Mouse (Mus musculus) embryo, embryonic 9.5 days (tissue): Measurements from ENCODE around the gene 2010109A12Rik.

Source experiments
- DNase-seq: peaks from one replicate; pipeline ENCODE4 v3.0.0-alpha.2; 2017; ENCODE audit errors: extremely low spot score

Gene 2010109A12Rik

GRCm38 (mm10) chr5:93206109-93207005 lies at the start of gene 2010109A12Rik, which contains the start of gene Ccni:
2010109A12Rik (plus strand) TSS chr5:93206518.
Ccni (minus strand) TSS chr5:93206495.
- peak; percentile 95 for DNase-seq

GRCm38 (mm10) chr5:93163541-93163940 lies 42.8 kb upstream of the 2010109A12Rik start:
- peak; percentile 36 for DNase-seq

- DNase-seq, result no peak
Observed at GRCm38 (mm10) chr5:93167919-93168516, 38.3 kb upstream of the 2010109A12Rik start.

- no peak for DNase-seq
Observed at GRCm38 (mm10) chr5:93168654-93169053, 37.7 kb upstream of the 2010109A12Rik start.

DNA sequence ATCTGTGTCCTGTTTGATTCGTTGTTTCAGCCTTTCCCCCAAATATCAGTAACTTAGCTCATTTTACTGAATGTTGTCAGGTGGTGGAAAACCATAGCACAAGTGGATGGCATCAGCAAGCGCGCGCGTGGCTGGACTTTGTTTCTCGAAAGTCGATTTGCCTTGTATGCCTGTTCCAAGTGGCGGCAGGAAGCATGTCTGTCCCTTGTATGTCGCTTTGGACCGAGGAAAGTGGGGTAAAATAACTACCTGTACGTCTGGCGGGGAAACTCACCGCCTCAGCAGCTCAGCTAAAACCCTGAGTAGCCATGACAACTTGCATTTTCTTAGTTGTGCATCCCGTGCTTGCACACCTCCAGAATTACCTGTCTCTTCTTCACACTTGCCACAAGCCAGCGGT lies 34.9 kb upstream of the 2010109A12Rik start:
- DNase-seq, result no peak

- no peak for DNase-seq
Observed at GRCm38 (mm10) chr5:93172536-93172935, 33.8 kb upstream of the 2010109A12Rik start.

- no peak for DNase-seq
Observed at GRCm38 (mm10) chr5:93174675-93175074, 31.6 kb upstream of the 2010109A12Rik start.

DNA sequence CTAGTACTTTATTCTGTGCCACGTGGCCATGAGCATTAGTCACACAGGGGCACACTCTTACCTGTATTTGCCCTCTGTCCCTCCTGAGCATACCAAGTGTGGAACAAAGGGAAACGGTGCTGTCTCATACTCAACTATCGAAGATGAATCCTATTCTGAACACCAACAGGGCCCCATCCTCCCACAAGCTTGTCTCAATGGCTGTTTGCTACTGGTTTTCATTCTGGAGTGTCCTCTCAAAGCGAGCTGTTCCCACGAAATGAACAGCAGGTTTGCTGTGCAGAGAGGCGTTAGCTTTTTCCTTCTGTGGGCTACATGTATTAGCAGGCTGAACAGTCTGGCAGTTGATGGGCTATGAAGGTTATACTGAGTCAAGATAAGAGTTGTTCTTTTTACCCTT lies 27.7 kb upstream of the 2010109A12Rik start:
- DNase-seq, result no peak

GRCm38 (mm10) chr5:93180252-93180651 lies 26.1 kb upstream of the 2010109A12Rik start:
- no peak for DNase-seq

- DNase-seq, result no peak
Observed at GRCm38 (mm10) chr5:93183311-93183710, 23.0 kb upstream of the 2010109A12Rik start.

DNA sequence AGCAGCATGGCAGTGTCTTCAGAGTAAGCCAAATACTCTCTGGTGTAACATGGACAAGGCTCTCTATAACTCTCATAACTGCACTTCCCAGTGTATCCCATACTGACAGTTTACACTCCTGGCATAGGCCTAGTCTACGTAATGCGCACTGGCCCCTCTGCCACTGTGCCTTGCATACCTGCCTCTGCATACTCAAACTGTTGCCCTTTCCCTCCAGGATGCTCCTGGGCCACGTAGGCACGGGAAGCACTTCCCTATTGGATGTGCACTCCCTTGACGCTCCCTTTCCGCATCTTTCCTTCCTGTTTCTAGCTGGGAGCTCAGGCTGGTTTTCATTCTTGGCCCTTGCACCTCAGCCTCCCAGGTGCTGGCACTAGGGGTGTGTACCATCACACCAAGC lies 21.8 kb upstream of the 2010109A12Rik start:
- DNase-seq, result no peak

DNA sequence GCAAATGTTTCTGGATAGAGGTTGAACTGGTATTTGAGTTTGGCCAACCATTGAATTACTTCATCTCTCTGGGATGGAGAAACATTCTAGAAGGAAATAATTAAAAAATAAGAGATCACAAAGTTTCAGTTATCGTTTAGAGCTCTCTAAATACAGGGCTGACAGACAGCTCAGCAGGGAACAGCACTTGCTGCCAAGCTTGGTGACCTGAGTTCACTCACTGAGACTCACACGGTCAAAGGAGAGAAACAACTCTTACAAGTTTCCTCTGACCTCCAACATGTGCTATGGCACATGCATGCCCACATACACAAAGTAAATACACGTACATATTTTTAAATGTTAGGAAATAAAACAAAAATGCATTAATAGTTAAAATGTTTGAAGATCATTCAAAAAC lies 16.7 kb upstream of the 2010109A12Rik start:
- DNase-seq, result no peak

- no peak for DNase-seq
Observed at GRCm38 (mm10) chr5:93190428-93190827, 15.9 kb upstream of the 2010109A12Rik start.

DNA sequence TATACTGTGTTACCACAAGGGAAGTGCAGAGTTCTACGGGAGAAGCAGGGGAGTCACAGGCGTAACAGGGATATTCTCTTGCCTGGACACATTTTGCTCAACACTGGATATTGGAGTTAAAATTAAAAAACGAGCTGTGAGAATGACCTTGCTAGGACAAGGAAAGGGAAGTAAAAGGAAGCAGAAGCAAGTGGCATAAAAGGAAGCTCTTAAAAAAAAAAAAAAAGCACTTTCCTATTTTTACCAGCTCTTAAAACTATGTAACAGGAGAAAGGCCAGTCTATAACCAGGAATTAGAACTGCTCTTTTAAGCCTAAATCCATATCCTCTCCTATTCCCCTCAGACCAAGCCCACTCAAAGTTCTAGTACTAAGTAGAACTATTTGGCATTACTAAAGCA lies 8.1 kb upstream of the 2010109A12Rik start:
- DNase-seq, result no peak

DNA sequence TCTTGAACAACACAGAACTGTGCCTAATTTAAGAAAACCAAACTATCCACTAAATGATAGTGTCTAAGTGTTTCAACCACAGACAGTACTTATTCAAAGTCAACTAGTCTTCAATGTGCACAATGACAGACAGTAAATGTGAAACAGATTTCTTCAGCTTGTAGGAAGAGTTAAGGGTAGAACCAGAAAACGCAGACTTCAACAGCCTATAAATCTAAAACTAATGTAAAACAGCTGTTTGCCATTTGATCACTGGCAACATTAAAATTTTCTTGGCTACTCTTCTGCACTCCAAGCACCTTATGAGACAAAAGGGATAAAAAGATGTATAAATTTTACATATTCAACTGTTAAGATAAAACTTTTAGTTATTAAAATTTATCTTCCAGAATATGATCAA lies 5.1 kb upstream of the 2010109A12Rik start:
- no peak for DNase-seq

GRCm38 (mm10) chr5:93205371-93206108 lies 778 bp upstream of the 2010109A12Rik start:
- peak; percentile 58 for DNase-seq

- no peak for DNase-seq
Observed at GRCm38 (mm10) chr5:93207006-93207348, 659 bp downstream of the 2010109A12Rik start.

- DNase-seq, result no peak
Observed at GRCm38 (mm10) chr5:93207555-93207954, 1.2 kb downstream of the 2010109A12Rik start.

DNA sequence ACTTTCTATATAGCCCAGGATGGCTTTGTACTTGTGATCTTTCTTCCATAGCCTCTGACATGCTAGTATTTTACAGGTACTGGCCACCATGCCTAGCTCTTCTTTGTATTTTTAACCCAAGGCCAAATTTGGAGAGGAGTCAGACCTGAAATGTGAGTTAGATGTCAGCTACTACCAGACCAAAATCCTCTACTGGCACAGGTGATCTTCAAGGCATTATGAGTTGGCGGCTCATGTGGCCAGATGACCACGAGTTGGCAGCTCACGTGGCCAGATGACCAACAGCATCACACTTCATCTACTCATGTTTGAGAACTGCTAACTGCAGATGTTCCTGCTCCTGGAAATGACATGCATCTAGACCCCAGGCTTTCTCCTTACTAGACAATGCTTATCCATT lies 12.1 kb downstream of the 2010109A12Rik start:
- no peak for DNase-seq

- DNase-seq, result no peak
Observed at GRCm38 (mm10) chr5:93221661-93222060, 15.3 kb downstream of the 2010109A12Rik start.

- no peak for DNase-seq
Observed at GRCm38 (mm10) chr5:93224549-93224948, 18.2 kb downstream of the 2010109A12Rik start.

DNA sequence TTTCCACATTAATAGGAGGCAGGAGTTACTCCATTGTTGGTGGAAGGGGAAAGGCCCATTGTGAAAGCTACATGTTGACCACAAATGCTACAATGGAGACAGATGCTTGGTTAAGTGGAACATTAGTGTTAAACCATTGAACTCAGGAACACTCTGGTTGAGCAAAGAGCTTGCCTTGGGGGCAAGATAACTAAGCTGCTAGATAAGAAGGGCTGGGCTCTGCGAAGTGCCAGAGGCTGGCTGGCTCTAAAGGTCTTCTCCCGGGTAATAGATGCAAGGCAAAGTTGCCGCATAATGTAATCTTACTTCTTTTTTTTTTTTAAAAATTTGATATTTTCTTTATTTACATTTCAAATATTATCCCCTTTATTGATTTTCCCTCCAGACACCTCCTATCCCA lies 20.8 kb downstream of the 2010109A12Rik start:
- no peak for DNase-seq
